Mouse (Mus musculus): ENCODE measurements around the gene Arpc1a. TPM values are rescaled to one million over a fixed set of nuclear protein-coding genes. Genes with fewer than 3 reads are reported as not detected.

Arpc1a gene
- 64.2 TPM for polyA plus RNA-seq (2014; fragmentation: Illumina TruSeq; extraction: RNeasy Lipid Tissue Mini Kit (QIAGEN cat#74804); ENCODE audit: low read depth, low replicate concordance)

GRCm38 (mm10) chr5:145083632-145084451 is at the start of gene Arpc1a, which contains the start of gene Kpna7:
Arpc1a (plus strand) TSS chr5:145083830.
Kpna7 (minus strand) TSS chr5:145084030.

GRCm38 (mm10) chr5:145042690-145043089 is 40.9 kb upstream of the Arpc1a start, which contains the start of gene 1700018F24Rik:
1700018F24Rik (plus strand) TSS chr5:145042990.

GRCm38 (mm10) chr5:145114071-145114605 is 30.5 kb downstream of the Arpc1a start, which contains the start of gene Arpc1b:
Arpc1b (plus strand) TSS chr5:145114215.

GRCm38 (mm10) chr5:145139571-145140519 is 56.2 kb downstream of the Arpc1a start, which contains the start of the genes Pdap1 and Bud31:
Pdap1 (minus strand) TSS chr5:145140238.
Bud31 (plus strand) TSS chr5:145140362.

Other genes starting within 250 kb of the Arpc1a start
- 22.4 TPM for gene Smurf1, start 118.0 kb upstream of the Arpc1a start, polyA plus RNA-seq (2014; fragmentation: Illumina TruSeq; extraction: RNeasy Lipid Tissue Mini Kit (QIAGEN cat#74804); ENCODE audit: low read depth, low replicate concordance)
- not detected for gene Gm4871, start 51.1 kb upstream of the Arpc1a start, polyA plus RNA-seq (2014; fragmentation: Illumina TruSeq; extraction: RNeasy Lipid Tissue Mini Kit (QIAGEN cat#74804); ENCODE audit: low read depth, low replicate concordance)
- not detected for gene 1700018F24Rik, start 40.8 kb upstream of the Arpc1a start, polyA plus RNA-seq (2014; fragmentation: Illumina TruSeq; extraction: RNeasy Lipid Tissue Mini Kit (QIAGEN cat#74804); ENCODE audit: low read depth, low replicate concordance)
- gene Kpna7, start 200 bp downstream of the Arpc1a start, polyA plus RNA-seq (2014; fragmentation: Illumina TruSeq; extraction: RNeasy Lipid Tissue Mini Kit (QIAGEN cat#74804); ENCODE audit: low read depth, low replicate concordance), result not detected
- gene Arpc1b, start 30.4 kb downstream of the Arpc1a start, polyA plus RNA-seq (2014; fragmentation: Illumina TruSeq; extraction: RNeasy Lipid Tissue Mini Kit (QIAGEN cat#74804); ENCODE audit: low read depth, low replicate concordance), result 77.3 TPM
- gene Pdap1, start 56.4 kb downstream of the Arpc1a start, polyA plus RNA-seq (2014; fragmentation: Illumina TruSeq; extraction: RNeasy Lipid Tissue Mini Kit (QIAGEN cat#74804); ENCODE audit: low read depth, low replicate concordance), result 67.3 TPM
- 78.3 TPM for gene Bud31, start 56.5 kb downstream of the Arpc1a start, polyA plus RNA-seq (2014; fragmentation: Illumina TruSeq; extraction: RNeasy Lipid Tissue Mini Kit (QIAGEN cat#74804); ENCODE audit: low read depth, low replicate concordance)
- gene Ptcd1, start 83.3 kb downstream of the Arpc1a start, polyA plus RNA-seq (2014; fragmentation: Illumina TruSeq; extraction: RNeasy Lipid Tissue Mini Kit (QIAGEN cat#74804); ENCODE audit: low read depth, low replicate concordance), result 17.6 TPM
- 11.3 TPM for gene Cpsf4, start 83.4 kb downstream of the Arpc1a start, polyA plus RNA-seq (2014; fragmentation: Illumina TruSeq; extraction: RNeasy Lipid Tissue Mini Kit (QIAGEN cat#74804); ENCODE audit: low read depth, low replicate concordance)
- 1,357 TPM for gene Atp5j2, start 108.2 kb downstream of the Arpc1a start, polyA plus RNA-seq (2014; fragmentation: Illumina TruSeq; extraction: RNeasy Lipid Tissue Mini Kit (QIAGEN cat#74804); ENCODE audit: low read depth, low replicate concordance)
- 6.5 TPM for gene Zkscan14, start 118.0 kb downstream of the Arpc1a start, polyA plus RNA-seq (2014; fragmentation: Illumina TruSeq; extraction: RNeasy Lipid Tissue Mini Kit (QIAGEN cat#74804); ENCODE audit: low read depth, low replicate concordance)
- 9.9 TPM for gene Zkscan5, start 120.7 kb downstream of the Arpc1a start, polyA plus RNA-seq (2014; fragmentation: Illumina TruSeq; extraction: RNeasy Lipid Tissue Mini Kit (QIAGEN cat#74804); ENCODE audit: low read depth, low replicate concordance)
- 34.8 TPM for gene Zfp655, start 147.9 kb downstream of the Arpc1a start, polyA plus RNA-seq (2014; fragmentation: Illumina TruSeq; extraction: RNeasy Lipid Tissue Mini Kit (QIAGEN cat#74804); ENCODE audit: low read depth, low replicate concordance)
- gene Zscan25, start 196.7 kb downstream of the Arpc1a start, polyA plus RNA-seq (2014; fragmentation: Illumina TruSeq; extraction: RNeasy Lipid Tissue Mini Kit (QIAGEN cat#74804); ENCODE audit: low read depth, low replicate concordance), result 6.9 TPM

All from heart, adult 10 weeks (tissue).